8 mouse cellular contexts compared by ENCODE assay signal in the genomic region with DNA sequence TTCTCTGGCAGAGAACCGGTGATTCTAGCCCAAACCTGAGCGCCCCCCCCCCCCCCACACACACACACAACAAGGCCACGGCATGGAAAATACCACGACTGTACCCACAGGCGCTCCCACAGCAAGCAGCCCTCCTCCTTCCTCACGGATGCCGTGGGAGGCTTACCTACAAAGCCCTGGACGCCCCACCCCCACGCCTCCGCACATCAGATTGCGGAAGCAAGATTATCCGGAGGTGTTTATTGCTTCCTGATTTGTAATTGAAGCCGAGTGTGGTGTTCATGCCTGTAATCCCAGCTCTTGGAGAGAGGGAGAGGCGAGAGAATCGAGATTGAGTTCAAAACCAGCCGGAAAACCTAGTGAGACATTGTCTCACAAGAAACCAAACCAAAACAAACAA. TPM values are rescaled to one million over a fixed set of nuclear protein-coding genes. Genes with fewer than 3 reads are reported as not detected.
DNase-seq lines count a peak whose midpoint lies in the region; ATAC-seq and TF ChIP-seq lines count a peak whose summit lies in the region.

No protein-coding gene starts in this region.

- no peak for TF ChIP-seq CTCF in heart, adult 2 months (IDR thresholded peaks at IDR 0.05)
- no peak for TF ChIP-seq CTCF in ES-Bruce4 (IDR thresholded peaks at IDR 0.05; ENCODE audit: low read depth, low read length)
- TF ChIP-seq CTCF in kidney, adult 2 months (conservative IDR thresholded peaks at IDR 0.05; ENCODE audit: insufficient read depth, insufficient read length, low read depth, low read length) = no peak
- no peak for TF ChIP-seq CTCF in thymus, adult 2 months (IDR thresholded peaks at IDR 0.05; ENCODE audit: borderline replicate concordance, control insufficient read depth, extremely low read depth, insufficient read depth, low read length, poor library complexity)

- no peaks in the 10 kb centered on the region for H3K36me3 ChIP-seq in heart, adult 2 months (ENCODE audit: control insufficient read depth, insufficient read depth, low read length)
- no peaks in the 10 kb centered on the region for H3K36me3 ChIP-seq in ES-Bruce4 (ENCODE audit: control insufficient read depth, insufficient read depth, low read length, poor library complexity, severe bottlenecking)
- H3K36me3 ChIP-seq in forebrain, embryonic 12.5 days (replicated peaks) = peaks cover 37% of the 10 kb centered on the region
- no peaks in the 10 kb centered on the region for H3K36me3 ChIP-seq in kidney, adult 2 months (ENCODE audit: control insufficient read depth, insufficient read depth, low read length)
- peaks cover 42% of the 10 kb centered on the region for H3K36me3 ChIP-seq in midbrain, embryonic 10.5 days
- H3K36me3 ChIP-seq in thymus, adult 2 months (ENCODE audit: control insufficient read depth, insufficient read depth, low read length) = no peaks in the 10 kb centered on the region

- H3K9ac ChIP-seq in heart, adult 2 months (ENCODE audit: low read depth, low read length) = no peak overlapping the region
- peak overlapping the region; percentile 6; the same call in 1 of the 2 replicates for H3K9ac ChIP-seq in ES-Bruce4 (ENCODE audit: low read depth, poor library complexity, severe bottlenecking)
- H3K9ac ChIP-seq in forebrain, embryonic 12.5 days = peak overlapping the region; percentile 55

- H3K27ac ChIP-seq in heart, adult 2 months = no peak overlapping the region
- no peak overlapping the region for H3K27ac ChIP-seq in ES-Bruce4 (ENCODE audit: insufficient read depth, low read length)
- H3K27ac ChIP-seq in forebrain, embryonic 12.5 days = peak overlapping the region; percentile 33; the same call in 1 of the 2 replicates
- no peak overlapping the region for H3K27ac ChIP-seq in kidney, adult 2 months (ENCODE audit: insufficient read depth, low read depth, low read length)
- peak overlapping the region; percentile 72 for H3K27ac ChIP-seq in midbrain, embryonic 10.5 days (replicated peaks)
- no peak overlapping the region for H3K27ac ChIP-seq in thymus, adult 2 months (ENCODE audit: control insufficient read depth, insufficient read depth, low read length)

- WGBS in heart, adult 2 months = 11% methylated on average over 16 of the region's 16 CpGs
- 9% methylated on average over 15 of the region's 16 CpGs for WGBS in forebrain, embryonic 12.5 days
- WGBS in kidney, adult 2 months = 5% methylated on average over 16 of the region's 16 CpGs
- 19% methylated on average over 14 of the region's 16 CpGs for WGBS in midbrain, embryonic 10.5 days
- 3% methylated on average over 14 of the region's 16 CpGs for WGBS in thymus, adult 2 months

- peak overlapping the region; percentile 79 for H3K4me2 ChIP-seq in forebrain, embryonic 12.5 days

- no peaks in the 10 kb centered on the region for H3K9me3 ChIP-seq in ES-Bruce4 (replicated peaks; ENCODE audit: control insufficient read depth, insufficient read depth, low read length, poor library complexity, severe bottlenecking)
- H3K9me3 ChIP-seq in forebrain, embryonic 12.5 days = no peaks in the 10 kb centered on the region
- no peaks in the 10 kb centered on the region for H3K9me3 ChIP-seq in midbrain, embryonic 10.5 days (replicated peaks)

- no peak overlapping the region; the same call in 1 of the 2 replicates for H3K4me3 ChIP-seq in heart, adult 2 months
- peak overlapping the region; percentile 60 for H3K4me3 ChIP-seq in ES-Bruce4 (ENCODE audit: low read depth, low read length)
- peak overlapping the region; percentile 69 for H3K4me3 ChIP-seq in forebrain, embryonic 12.5 days (replicated peaks)
- no peak overlapping the region for H3K4me3 ChIP-seq in kidney, adult 2 months (ENCODE audit: insufficient read depth, low read depth, low read length)
- H3K4me3 ChIP-seq in midbrain, embryonic 10.5 days = peak overlapping the region; percentile 78
- H3K4me3 ChIP-seq in thymus, adult 2 months (ENCODE audit: control insufficient read depth, insufficient read depth, low read length) = peak overlapping the region; percentile 36

- ATAC-seq in forebrain, embryonic 12.5 days (ENCODE audit: low FRiP score) = no peak

- no peak for TF ChIP-seq POLR2A in heart, adult 2 months (IDR thresholded peaks at IDR 0.05; ENCODE audit: insufficient read depth, low read depth, low read length)
- no peak for TF ChIP-seq POLR2A in ES-Bruce4 (IDR thresholded peaks at IDR 0.05; ENCODE audit: insufficient read depth, low read length)
- TF ChIP-seq POLR2A in kidney, adult 2 months (IDR thresholded peaks at IDR 0.05; ENCODE audit: low read depth, low read length) = no peak
- TF ChIP-seq POLR2A in thymus, adult 2 months (IDR thresholded peaks at IDR 0.05; ENCODE audit: control insufficient read depth, extremely low read depth, insufficient read depth, low read length, poor library complexity) = no peak

- intact Hi-C loops in heart, adult 2 months (cut with DNase I) = loop anchor here (10.0 kb wide), 1 partner anchor 228 kb away; a partner anchor contains a TSS
- intact Hi-C loops in heart, postnatal 25 days (cut with DNase I) = no loop called here

- DNase-seq in heart, adult 2 months = peak; percentile 47 to 62
- DNase-seq in heart, postnatal 25 days (ENCODE audit: low spot score) = no peak
- DNase-seq in kidney, adult 2 months = peak; percentile 50
- no peak for DNase-seq in midbrain, embryonic 10.5 days (ENCODE audit: low spot score)
- peak; percentile 77 for DNase-seq in thymus, adult 2 months
- DNase-seq in adipocyte (ENCODE audit: low spot score) = no peak

- H3K4me1 ChIP-seq in heart, adult 2 months (ENCODE audit: control insufficient read depth, insufficient read depth, low read length) = peaks cover 11% of the 10 kb centered on the region
- peaks cover 2% of the 10 kb centered on the region for H3K4me1 ChIP-seq in ES-Bruce4 (ENCODE audit: control insufficient read depth, insufficient read depth, low read length)
- H3K4me1 ChIP-seq in forebrain, embryonic 12.5 days = peaks cover 41% of the 10 kb centered on the region
- H3K4me1 ChIP-seq in kidney, adult 2 months (ENCODE audit: control insufficient read depth, insufficient read depth, low read length) = peaks cover 10% of the 10 kb centered on the region; the same call in 1 of the 2 replicates
- peaks cover 59% of the 10 kb centered on the region for H3K4me1 ChIP-seq in midbrain, embryonic 10.5 days
- peaks cover 46% of the 10 kb centered on the region for H3K4me1 ChIP-seq in thymus, adult 2 months (replicated peaks; ENCODE audit: control insufficient read depth, insufficient read depth, low read length)

- H3K79me2 ChIP-seq in heart, adult 2 months (replicated peaks; ENCODE audit: control insufficient read depth, insufficient read depth, low read length) = no peaks in the 10 kb centered on the region

- no peaks in the 10 kb centered on the region for H3K27me3 ChIP-seq in heart, adult 2 months (ENCODE audit: control insufficient read depth, insufficient read depth, low read length)
- H3K27me3 ChIP-seq in ES-Bruce4 (ENCODE audit: control insufficient read depth, insufficient read depth, low read length, poor library complexity, severe bottlenecking) = no peaks in the 10 kb centered on the region
- H3K27me3 ChIP-seq in forebrain, embryonic 12.5 days = peaks cover 13% of the 10 kb centered on the region
- no peaks in the 10 kb centered on the region for H3K27me3 ChIP-seq in kidney, adult 2 months (replicated peaks; ENCODE audit: control insufficient read depth, insufficient read depth, low read length)
- peaks cover 53% of the 10 kb centered on the region for H3K27me3 ChIP-seq in midbrain, embryonic 10.5 days (ENCODE audit: low read depth, poor library complexity, severe bottlenecking)
- H3K27me3 ChIP-seq in thymus, adult 2 months (ENCODE audit: control insufficient read depth, insufficient read depth, low read length) = peaks cover 5% of the 10 kb centered on the region

- no peak for TF ChIP-seq EP300 in heart, adult 2 months (IDR thresholded peaks at IDR 0.05; ENCODE audit: insufficient read depth, low read depth, low read length)
- no peak for TF ChIP-seq EP300 in ES-Bruce4 (IDR thresholded peaks at IDR 0.05; ENCODE audit: insufficient read depth, low read depth, low read length)

RNA-seq across cellular contexts. Expression of a gene that starts 2.4 kb away (rescaled TPM):
- 1 to 10 TPM; 1.9 to 2.0 TPM for total RNA-seq in heart, adult 2 months (2021)
- polyA plus RNA-seq in heart, adult 2 months (2012; rRNA removed) = 4.7 and 5.2 TPM in 2 replicates
- total RNA-seq in heart, postnatal 25 days (2021) = 1 to 10 TPM; 1.4 to 2.1 TPM
- 9.1 and 9.3 TPM in 2 replicates for polyA plus RNA-seq in ES-Bruce4 (2011; ENCODE audit: insufficient read depth, insufficient read length, low read depth, missing spikeins)
- 46.9 and 47.4 TPM in 2 replicates for polyA plus RNA-seq in forebrain, embryonic 12.5 days (2016; fragmentation: Nextera tagmentation; extraction: Ambion mirVana)
- polyA plus RNA-seq in kidney, adult 2 months (2012; rRNA removed) = 6.0 and 7.9 TPM in 2 replicates
- polyA plus RNA-seq in midbrain, embryonic 10.5 days (2016; fragmentation: Nextera tagmentation; extraction: Ambion mirVana) = 38.8 and 47.4 TPM in 2 replicates
- 27.3 and 28.6 TPM in 2 replicates for polyA plus RNA-seq in thymus, adult 2 months (2012; rRNA removed)

RNA-seq across cellular contexts. Expression of a gene that starts 6.5 kb away (rescaled TPM):
- total RNA-seq in heart, adult 2 months (2021) = 10 to 100 TPM; 20.7 to 21.1 TPM
- 30.5 and 43.2 TPM in 2 replicates for polyA plus RNA-seq in heart, adult 2 months (2012; rRNA removed)
- 10 to 100 TPM; 20.1 to 22.3 TPM for total RNA-seq in heart, postnatal 25 days (2021)
- 33.2 and 38.2 TPM in 2 replicates for polyA plus RNA-seq in ES-Bruce4 (2011; ENCODE audit: insufficient read depth, insufficient read length, low read depth, missing spikeins)
- 14.2 and 16.7 TPM in 2 replicates for polyA plus RNA-seq in forebrain, embryonic 12.5 days (2016; fragmentation: Nextera tagmentation; extraction: Ambion mirVana)
- polyA plus RNA-seq in kidney, adult 2 months (2012; rRNA removed) = 12.7 and 13.9 TPM in 2 replicates
- 31.8 and 36.7 TPM in 2 replicates for polyA plus RNA-seq in midbrain, embryonic 10.5 days (2016; fragmentation: Nextera tagmentation; extraction: Ambion mirVana)
- polyA plus RNA-seq in thymus, adult 2 months (2012; rRNA removed) = 2.9 and 3.1 TPM in 2 replicates

RNA-seq across cellular contexts. Expression of a gene that starts 18.5 kb away (rescaled TPM):
- total RNA-seq in heart, adult 2 months (2021) = 1 to 10 TPM; 6.3 to 7.6 TPM
- polyA plus RNA-seq in heart, adult 2 months (2012; rRNA removed) = 19.5 and 23.1 TPM in 2 replicates
- total RNA-seq in heart, postnatal 25 days (2021) = 1 to 10 TPM; 7.4 to 8.3 TPM
- polyA plus RNA-seq in ES-Bruce4 (2011; ENCODE audit: insufficient read depth, insufficient read length, low read depth, missing spikeins) = 4.6 and 4.8 TPM in 2 replicates
- 20.5 TPM in 2 replicates for polyA plus RNA-seq in forebrain, embryonic 12.5 days (2016; fragmentation: Nextera tagmentation; extraction: Ambion mirVana)
- 26.5 and 27.7 TPM in 2 replicates for polyA plus RNA-seq in kidney, adult 2 months (2012; rRNA removed)
- 18.7 and 20.3 TPM in 2 replicates for polyA plus RNA-seq in midbrain, embryonic 10.5 days (2016; fragmentation: Nextera tagmentation; extraction: Ambion mirVana)
- 82.9 and 94.4 TPM in 2 replicates for polyA plus RNA-seq in thymus, adult 2 months (2012; rRNA removed)

RNA-seq across cellular contexts. Expression of a gene that starts 24.1 kb away (rescaled TPM):
- 1 to 10 TPM; 7.3 to 8.7 TPM for total RNA-seq in heart, adult 2 months (2021)
- polyA plus RNA-seq in heart, adult 2 months (2012; rRNA removed) = 16.2 and 18.7 TPM in 2 replicates
- total RNA-seq in heart, postnatal 25 days (2021) = 1 to 10 TPM; 8.8 to 9.4 TPM
- 21.1 and 26.9 TPM in 2 replicates for polyA plus RNA-seq in ES-Bruce4 (2011; ENCODE audit: insufficient read depth, insufficient read length, low read depth, missing spikeins)
- 27.4 and 27.7 TPM in 2 replicates for polyA plus RNA-seq in forebrain, embryonic 12.5 days (2016; fragmentation: Nextera tagmentation; extraction: Ambion mirVana)
- 17.2 and 24.4 TPM in 2 replicates for polyA plus RNA-seq in kidney, adult 2 months (2012; rRNA removed)
- 24.7 and 25.6 TPM in 2 replicates for polyA plus RNA-seq in midbrain, embryonic 10.5 days (2016; fragmentation: Nextera tagmentation; extraction: Ambion mirVana)
- 97.4 and 98.9 TPM in 2 replicates for polyA plus RNA-seq in thymus, adult 2 months (2012; rRNA removed)

RNA-seq across cellular contexts. Expression of a gene that starts 33.6 kb away (rescaled TPM):
- 10 to 100 TPM; 75.7 to 93.5 TPM for total RNA-seq in heart, adult 2 months (2021)
- 92.3 and 121 TPM in 2 replicates for polyA plus RNA-seq in heart, adult 2 months (2012; rRNA removed)
- 10 to 100 TPM; 81.5 to 86.1 TPM for total RNA-seq in heart, postnatal 25 days (2021)
- 86.1 and 96.7 TPM in 2 replicates for polyA plus RNA-seq in ES-Bruce4 (2011; ENCODE audit: insufficient read depth, insufficient read length, low read depth, missing spikeins)
- 174 and 182 TPM in 2 replicates for polyA plus RNA-seq in forebrain, embryonic 12.5 days (2016; fragmentation: Nextera tagmentation; extraction: Ambion mirVana)
- 288 and 297 TPM in 2 replicates for polyA plus RNA-seq in kidney, adult 2 months (2012; rRNA removed)
- polyA plus RNA-seq in midbrain, embryonic 10.5 days (2016; fragmentation: Nextera tagmentation; extraction: Ambion mirVana) = 130 and 144 TPM in 2 replicates
- 42.8 and 54.6 TPM in 2 replicates for polyA plus RNA-seq in thymus, adult 2 months (2012; rRNA removed)

Comparison
In these comparisons a context has a peak if more than half of its experiments do, and no peak if none do; other contexts are left out.
1. DNase-seq: peak in heart, adult 2 months (2 of 2), kidney, adult 2 months (single experiment) and thymus, adult 2 months (single experiment); none in heart, postnatal 25 days (single experiment), midbrain, embryonic 10.5 days (single experiment) and adipocyte (single experiment).
2. H3K27ac ChIP-seq: peak in forebrain, embryonic 12.5 days (single experiment) and midbrain, embryonic 10.5 days (single experiment); none in heart, adult 2 months (single experiment), ES-Bruce4 (single experiment), kidney, adult 2 months (single experiment) and thymus, adult 2 months (single experiment).
3. H3K4me3 ChIP-seq: peak in ES-Bruce4 (single experiment), forebrain, embryonic 12.5 days (single experiment), midbrain, embryonic 10.5 days (single experiment) and thymus, adult 2 months (single experiment); none in heart, adult 2 months (single experiment) and kidney, adult 2 months (single experiment).